Mouse (Mus musculus) bone marrow, adult 2 months (tissue): ENCODE data around the gene Mertk.

Experiments
- CTCF ChIP-seq: fragments of 200-500 bp; IDR thresholded peaks from 2 replicates; pipeline ENCODE4 v1.5.1; 2011; ENCODE audit warnings: low read length, control low read depth; ENCODE audit not compliant: control insufficient read depth, insufficient read depth
- POLR2A ChIP-seq: fragments of 200-500 bp; IDR thresholded peaks from 2 replicates; pipeline ENCODE4 v1.6.1; 2011; ENCODE audit warnings: low read depth, mild to moderate bottlenecking, control low read depth, low read length, borderline replicate concordance; ENCODE audit not compliant: control insufficient read depth

DNA sequence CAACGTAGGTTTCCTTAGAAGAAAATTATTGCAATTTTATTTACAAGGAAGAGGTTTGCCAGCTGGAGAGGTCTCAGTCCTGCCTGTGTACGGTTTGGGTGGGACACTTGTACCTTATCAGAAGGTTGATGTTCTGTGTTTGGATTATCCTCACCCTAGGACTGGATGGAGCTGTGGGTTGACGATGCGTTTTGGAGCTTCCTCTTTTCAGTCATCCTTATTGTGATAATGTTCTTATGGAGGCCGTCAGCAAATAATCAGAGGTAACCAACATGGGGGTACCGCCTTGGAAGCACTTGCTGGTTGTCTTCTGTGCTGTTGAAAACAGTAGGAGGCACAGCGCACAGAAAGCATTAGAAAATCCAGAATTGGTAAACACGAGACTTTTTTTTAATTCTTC lies 143.7 kb downstream of the Mertk start:
- TF ChIP-seq POLR2A (no peak), CTCF (no peak)
